ENCODE assay signal across 13 mouse cellular contexts in genomic region chr1:128679005-128679980, GRCm38 (mm10).
DNase-seq lines count a peak whose midpoint lies in the region; ATAC-seq and TF ChIP-seq lines count a peak whose summit lies in the region.
"Had no signal": no experiment of that assay in that cellular context is flagged by ENCODE, and none has a peak within 500 bp of the region (broad histone marks: within the 10 kb centered on the region; RNA-seq: fewer than 3 reads in every experiment).

No protein-coding gene starts in this region.

- peak; percentile 73; the same call in 1 of the 2 replicates for ATAC-seq in forebrain, embryonic 15.5 days (replicated peaks)
- ATAC-seq in midbrain, embryonic 11.5 days (ENCODE audit: low FRiP score): peak; percentile 41

- H3K27me3 ChIP-seq in forebrain, embryonic 15.5 days: no peaks in the 10 kb centered on the region
- H3K27me3 ChIP-seq in midbrain, embryonic 11.5 days (ENCODE audit: control insufficient read depth, insufficient read depth, low read length): no peaks in the 10 kb centered on the region
- H3K27me3 ChIP-seq: limb, embryonic 15.5 days had no signal

- TF ChIP-seq CTCF in gastrocnemius, adult 2 months (IDR thresholded peaks at IDR 0.05): no peak

- no peaks in the 10 kb centered on the region for H3K36me3 ChIP-seq in forebrain, embryonic 15.5 days
- H3K36me3 ChIP-seq in midbrain, embryonic 11.5 days (ENCODE audit: control insufficient read depth, insufficient read depth, low read length): no peaks in the 10 kb centered on the region
- H3K36me3 ChIP-seq: G1E; limb, embryonic 15.5 days had no signal

- peak overlapping the region; percentile 0; the same call in 1 of the 2 replicates for H3K27ac ChIP-seq in forebrain, embryonic 15.5 days (replicated peaks)
- peak overlapping the region; percentile 61 for H3K27ac ChIP-seq in midbrain, embryonic 11.5 days (ENCODE audit: low read depth, low read length)
- H3K27ac ChIP-seq in gastrocnemius, adult 2 months: no peak overlapping the region
- H3K27ac ChIP-seq: limb, embryonic 15.5 days had no signal

- peaks cover 14% of the 10 kb centered on the region for H3K4me1 ChIP-seq in forebrain, embryonic 15.5 days
- H3K4me1 ChIP-seq in midbrain, embryonic 11.5 days (ENCODE audit: control insufficient read depth, insufficient read depth, low read length): peaks cover 13% of the 10 kb centered on the region

- WGBS in forebrain, embryonic 15.5 days: 24% methylated on average over 18 of the region's 18 CpGs
- 34% methylated on average over 18 of the region's 18 CpGs for WGBS in midbrain, embryonic 11.5 days

- H3K9me3 ChIP-seq in forebrain, embryonic 15.5 days: no peaks in the 10 kb centered on the region
- H3K9me3 ChIP-seq in midbrain, embryonic 11.5 days (ENCODE audit: control insufficient read depth, low read length): no peaks in the 10 kb centered on the region
- H3K9me3 ChIP-seq: limb, embryonic 15.5 days had no signal

- no peak overlapping the region for H3K4me3 ChIP-seq in forebrain, embryonic 15.5 days
- H3K4me3 ChIP-seq in midbrain, embryonic 11.5 days (ENCODE audit: low read depth, low read length): no peak overlapping the region
- no peak overlapping the region for H3K4me3 ChIP-seq in gastrocnemius, adult 2 months
- H3K4me3 ChIP-seq: limb, embryonic 15.5 days had no signal

- peak; percentile 35 to 48 for DNase-seq in right cerebral cortex, postnatal 10 days (ENCODE audit: low spot score in 2 of 2)
- no peak for DNase-seq in right cerebral cortex, adult 18-20 months
- DNase-seq in midbrain, embryonic 11.5 days (ENCODE audit: low spot score, missing footprints): peak; percentile 90
- DNase-seq in gastrocnemius, adult 2 months: no peak
- DNase-seq in ovary, postnatal 36 days (ENCODE audit: low spot score): no peak
- DNase-seq in kidney, postnatal 25 days: no peak
- DNase-seq: cerebellum, adult 2 months; heart, postnatal 14 days; layer of hippocampus, adult 9-11 months; spleen, adult 18-20 months had no signal

- intact Hi-C loops in gastrocnemius, adult 2 months (cut with DNase I): no loop called here

- no peak overlapping the region for H3K4me2 ChIP-seq in forebrain, embryonic 15.5 days (replicated peaks)
- H3K4me2 ChIP-seq in midbrain, embryonic 11.5 days: 0 out of 2 replicates have a peak overlapping the region, but pooled peaks have one; percentile 6
- H3K4me2 ChIP-seq: limb, embryonic 15.5 days had no signal

- no peak overlapping the region for H3K9ac ChIP-seq in forebrain, embryonic 15.5 days (replicated peaks)
- H3K9ac ChIP-seq in midbrain, embryonic 11.5 days (ENCODE audit: low read length): peak overlapping the region; percentile 45
- H3K9ac ChIP-seq: limb, embryonic 15.5 days had no signal

Comparison
In these comparisons a context has a peak if more than half of its experiments do, and no peak if none do; other contexts are left out.
1. DNase-seq: peak in right cerebral cortex, postnatal 10 days (2 of 2) and midbrain, embryonic 11.5 days (single experiment); none in right cerebral cortex, adult 18-20 months (single experiment), gastrocnemius, adult 2 months (single experiment), ovary, postnatal 36 days (single experiment) and kidney, postnatal 25 days (0 of 2).